Mouse (Mus musculus) forebrain, embryonic 13.5 days (tissue): ENCODE results near the gene Xpo5. TPM values are rescaled to one million over a fixed set of nuclear protein-coding genes. Genes with fewer than 3 reads are reported as not detected.

Source experiments
- ATAC-seq: fragments of 200-750 bp; cut with Nextera tagmentation; 2 replicates; pipeline ENCODE4 v1.8.0; 2017
- H3K27ac ChIP-seq: fragments of 300-500 bp; sonication (generic); 2 replicates; pipeline ENCODE4 v1.5.1; 2015; ENCODE audit warnings: inconsistent platforms, mild to moderate bottlenecking, moderate library complexity
- H3K27me3 ChIP-seq: fragments of 300-500 bp; sonication (generic); 2 replicates; pipeline ENCODE4 v1.6.1; 2015; ENCODE audit warnings: mild to moderate bottlenecking, inconsistent platforms
- H3K36me3 ChIP-seq: fragments of 300-500 bp; sonication (generic); 2 replicates; pipeline ENCODE4 v1.6.1; 2015; ENCODE audit warnings: mild to moderate bottlenecking, inconsistent platforms; ENCODE audit not compliant: poor library complexity, severe bottlenecking
- H3K4me1 ChIP-seq: fragments of 300-500 bp; sonication (generic); 2 replicates; pipeline ENCODE4 v1.6.1; 2015; ENCODE audit warnings: inconsistent platforms
- H3K4me2 ChIP-seq: fragments of 300-500 bp; sonication (generic); 2 replicates; pipeline ENCODE4 v1.6.1; 2015; ENCODE audit warnings: inconsistent platforms, mild to moderate bottlenecking, moderate library complexity
- H3K4me3 ChIP-seq: fragments of 300-500 bp; sonication (generic); 2 replicates; pipeline ENCODE4 v1.5.1; 2015; ENCODE audit warnings: mild to moderate bottlenecking, inconsistent platforms
- H3K9ac ChIP-seq: fragments of 300-500 bp; sonication (generic); 2 replicates; pipeline ENCODE4 v1.6.1; 2015; ENCODE audit warnings: mild to moderate bottlenecking, inconsistent platforms
- H3K9me3 ChIP-seq: fragments of 300-500 bp; sonication (generic); replicated peaks from 2 replicates; pipeline ENCODE4 v1.6.1; 2016; ENCODE audit warnings: inconsistent platforms
- WGBS: fragments of 180-500 bp; shearing (Covaris S2); methylation state at CpG from one replicate; pipeline ENCODE4 v1.1.7; 2015; 5-methylcytosine and 5-hydroxymethylcytosine counted together
- polyA plus RNA-seq: library from polyadenylated mRNA; unstranded; fragments of >200 nt; fragmentation: Nextera tagmentation; extraction: Ambion mirVana; gene quantifications from 2 replicates; pipeline ENCODE4 v1.2.1, GENCODE M21; 2015

Xpo5 gene
- polyA plus RNA-seq, 1 experiment from 2014 or later, result 45.0 TPM

GRCm38 (mm10) chr17:46206676-46207075 is 4.1 kb downstream of the Xpo5 start:
- Histone ChIP-seq H3K27me3 (no peaks in the 10 kb centered on the region), H3K4me1 (peaks cover 20% of the 10 kb centered on the region), H3K36me3 (peaks cover 61% of the 10 kb centered on the region), H3K4me3 (no peak overlapping the region), H3K4me2 (no peak overlapping the region), H3K9me3 (no peaks in the 10 kb centered on the region), H3K27ac (no peak overlapping the region), H3K9ac (no peak overlapping the region)
- no peak for ATAC-seq

GRCm38 (mm10) chr17:46210550-46210949 is 8.0 kb downstream of the Xpo5 start:
- no peaks in the 10 kb centered on the region for H3K27me3 ChIP-seq

GRCm38 (mm10) chr17:46221601-46222000 is 19.0 kb downstream of the Xpo5 start:
- WGBS, result 85% methylated on average over 3 of the region's 3 CpGs

More at GRCm38 (mm10) chr17:46210550-46210949, 8.0 kb downstream of the Xpo5 start:
- WGBS, result 93% methylated on average over 3 of the region's 3 CpGs
- H3K4me2 ChIP-seq, result no peak overlapping the region
- H3K27ac ChIP-seq, result no peak overlapping the region
- H3K4me1 ChIP-seq, result no peaks in the 10 kb centered on the region
- no peaks in the 10 kb centered on the region for H3K9me3 ChIP-seq
- no peak for ATAC-seq
- H3K36me3 ChIP-seq, result peaks cover 93% of the 10 kb centered on the region
- no peak overlapping the region for H3K4me3 ChIP-seq
- H3K9ac ChIP-seq, result no peak overlapping the region

GRCm38 (mm10) chr17:46227576-46227975 is 25.0 kb downstream of the Xpo5 start:
- WGBS, result 89% methylated on average over 7 of the region's 7 CpGs
- ATAC-seq, result no peak
- no peak overlapping the region for H3K27ac ChIP-seq
- no peak overlapping the region for H3K9ac ChIP-seq
- H3K36me3 ChIP-seq, result peaks cover 97% of the 10 kb centered on the region
- H3K4me2 ChIP-seq, result no peak overlapping the region
- no peaks in the 10 kb centered on the region for H3K27me3 ChIP-seq
- no peaks in the 10 kb centered on the region for H3K4me1 ChIP-seq
- H3K9me3 ChIP-seq, result no peaks in the 10 kb centered on the region
- no peak overlapping the region for H3K4me3 ChIP-seq

More at GRCm38 (mm10) chr17:46221601-46222000, 19.0 kb downstream of the Xpo5 start:
- H3K9ac ChIP-seq, result no peak overlapping the region
- no peak for ATAC-seq
- no peak overlapping the region for H3K4me3 ChIP-seq
- no peak overlapping the region for H3K27ac ChIP-seq
- no peak overlapping the region for H3K4me2 ChIP-seq
- no peaks in the 10 kb centered on the region for H3K4me1 ChIP-seq
- peaks cover 99% of the 10 kb centered on the region for H3K36me3 ChIP-seq
- H3K9me3 ChIP-seq, result no peaks in the 10 kb centered on the region
- H3K27me3 ChIP-seq, result no peaks in the 10 kb centered on the region

GRCm38 (mm10) chr17:46236067-46236466 is 33.5 kb downstream of the Xpo5 start:
- no peak for ATAC-seq
- Histone ChIP-seq H3K9ac (no peak overlapping the region), H3K36me3 (peaks cover 89% of the 10 kb centered on the region)

GRCm38 (mm10) chr17:46237079-46237478 is 34.5 kb downstream of the Xpo5 start:
- WGBS, result 94% methylated on average over 6 of the region's 6 CpGs
- Histone ChIP-seq H3K4me1 (no peaks in the 10 kb centered on the region), H3K4me2 (no peak overlapping the region), H3K9ac (no peak overlapping the region), H3K27ac (no peak overlapping the region), H3K36me3 (peaks cover 91% of the 10 kb centered on the region), H3K9me3 (no peaks in the 10 kb centered on the region), H3K4me3 (no peak overlapping the region), H3K27me3 (no peaks in the 10 kb centered on the region)
- no peak for ATAC-seq

More at GRCm38 (mm10) chr17:46236067-46236466, 33.5 kb downstream of the Xpo5 start:
- H3K4me2 ChIP-seq, result no peak overlapping the region
- H3K27me3 ChIP-seq, result no peaks in the 10 kb centered on the region
- WGBS, result 96% methylated on average over 1 of the region's 1 CpGs
- no peaks in the 10 kb centered on the region for H3K4me1 ChIP-seq
- no peak overlapping the region for H3K4me3 ChIP-seq
- H3K27ac ChIP-seq, result no peak overlapping the region
- H3K9me3 ChIP-seq, result no peaks in the 10 kb centered on the region

- Histone ChIP-seq H3K4me2 (no peak overlapping the region), H3K4me3 (no peak overlapping the region), H3K4me1 (no peaks in the 10 kb centered on the region), H3K9ac (no peak overlapping the region), H3K9me3 (no peaks in the 10 kb centered on the region), H3K36me3 (peaks cover 92% of the 10 kb centered on the region), H3K27me3 (no peaks in the 10 kb centered on the region), H3K27ac (no peak overlapping the region)
- 81% methylated on average over 5 of the region's 5 CpGs for WGBS
- ATAC-seq, result no peak
Observed at GRCm38 (mm10) chr17:46237480-46237879, 34.9 kb downstream of the Xpo5 start.

- WGBS, result 95% methylated on average over 15 of the region's 15 CpGs
- H3K27me3 ChIP-seq, result no peaks in the 10 kb centered on the region
Observed at GRCm38 (mm10) chr17:46239516-46240114, 37.0 kb downstream of the Xpo5 start.

GRCm38 (mm10) chr17:46241471-46241870 is 38.9 kb downstream of the Xpo5 start:
- WGBS, result 86% methylated on average over 11 of the region's 11 CpGs
- no peak for ATAC-seq

More at GRCm38 (mm10) chr17:46239516-46240114, 37.0 kb downstream of the Xpo5 start:
- Histone ChIP-seq H3K27ac (no peak overlapping the region), H3K9me3 (no peaks in the 10 kb centered on the region), H3K4me2 (no peak overlapping the region), H3K4me3 (no peak overlapping the region), H3K36me3 (peaks cover 94% of the 10 kb centered on the region), H3K4me1 (no peaks in the 10 kb centered on the region), H3K9ac (no peak overlapping the region)
- no peak for ATAC-seq

GRCm38 (mm10) chr17:46242274-46242673 is 39.7 kb downstream of the Xpo5 start:
- Histone ChIP-seq H3K4me1 (peaks cover 11% of the 10 kb centered on the region), H3K9ac (no peak overlapping the region), H3K9me3 (no peaks in the 10 kb centered on the region), H3K4me3 (no peak overlapping the region), H3K27ac (no peak overlapping the region), H3K36me3 (peaks cover 89% of the 10 kb centered on the region), H3K4me2 (no peak overlapping the region), H3K27me3 (no peaks in the 10 kb centered on the region)
- ATAC-seq, result no peak
- WGBS, result 87% methylated on average over 13 of the region's 13 CpGs

More at GRCm38 (mm10) chr17:46241471-46241870, 38.9 kb downstream of the Xpo5 start:
- Histone ChIP-seq H3K27me3 (no peaks in the 10 kb centered on the region), H3K4me3 (no peak overlapping the region), H3K36me3 (peaks cover 97% of the 10 kb centered on the region), H3K27ac (no peak overlapping the region), H3K9ac (no peak overlapping the region), H3K9me3 (no peaks in the 10 kb centered on the region), H3K4me1 (peaks cover 3% of the 10 kb centered on the region), H3K4me2 (no peak overlapping the region)

GRCm38 (mm10) chr17:46242993-46243392 is 40.4 kb downstream of the Xpo5 start:
- Histone ChIP-seq H3K9ac (no peak overlapping the region), H3K9me3 (no peaks in the 10 kb centered on the region), H3K4me3 (no peak overlapping the region), H3K36me3 (peaks cover 83% of the 10 kb centered on the region), H3K27me3 (no peaks in the 10 kb centered on the region), H3K4me2 (no peak overlapping the region), H3K4me1 (peaks cover 11% of the 10 kb centered on the region), H3K27ac (no peak overlapping the region)
- ATAC-seq, result no peak
- WGBS, result 93% methylated on average over 4 of the region's 4 CpGs

GRCm38 (mm10) chr17:46243624-46244023 is 41.0 kb downstream of the Xpo5 start:
- Histone ChIP-seq H3K9ac (no peak overlapping the region; the same call in 1 of the 2 replicates), H3K9me3 (no peaks in the 10 kb centered on the region), H3K4me1 (peaks cover 13% of the 10 kb centered on the region), H3K27ac (no peak overlapping the region), H3K36me3 (peaks cover 77% of the 10 kb centered on the region), H3K4me3 (no peak overlapping the region), H3K4me2 (no peak overlapping the region), H3K27me3 (no peaks in the 10 kb centered on the region)
- 51% methylated on average over 2 of the region's 2 CpGs for WGBS
- ATAC-seq, result no peak

- Histone ChIP-seq H3K27ac (no peak overlapping the region), H3K4me3 (no peak overlapping the region), H3K4me2 (no peak overlapping the region), H3K9ac (no peak overlapping the region), H3K9me3 (no peaks in the 10 kb centered on the region), H3K4me1 (peaks cover 22% of the 10 kb centered on the region), H3K36me3 (peaks cover 73% of the 10 kb centered on the region), H3K27me3 (no peaks in the 10 kb centered on the region)
- WGBS, result 84% methylated on average over 10 of the region's 10 CpGs
- ATAC-seq, result no peak
Observed at GRCm38 (mm10) chr17:46244579-46244978, 42.0 kb downstream of the Xpo5 start.
